In genomic region chr8:102774594-102774993, GRCm38 (mm10) we compare ENCODE assay signal across 25 mouse cellular contexts.
"Had no signal": no experiment of that assay in that cellular context is flagged by ENCODE, and none has a peak within 500 bp of the region (broad histone marks: within the 10 kb centered on the region; RNA-seq: fewer than 3 reads in every experiment).

No protein-coding gene starts in this region.

- H3K36me3 ChIP-seq: intestine, embryonic 15.5 days had no signal

- H3K27ac ChIP-seq: gastrocnemius, adult 2 months; heart, embryonic 10.5 days; hindbrain, embryonic 10.5 days; hindbrain, embryonic 12.5 days; hindbrain, embryonic 14.5 days; intestine, embryonic 15.5 days; kidney, postnatal 0 days; layer of hippocampus, adult 2 months; left cerebral cortex, adult 2 months; limb, embryonic 10.5 days; limb, embryonic 12.5 days had no signal

- H3K4me2 ChIP-seq: heart, embryonic 12.5 days; hindbrain, embryonic 12.5 days; hindbrain, embryonic 14.5 days; intestine, embryonic 15.5 days; limb, embryonic 12.5 days had no signal

- DNase-seq: gastrocnemius, adult 2 months; gastrocnemius, postnatal 10 days; gastrocnemius, postnatal 25 days; heart, adult 18-20 months; heart, postnatal 10 days; heart, postnatal 4 days; kidney, adult 18-20 months; kidney, adult 8-10 months; kidney, postnatal 14 days; kidney, postnatal 4 days had no signal

- ATAC-seq: forebrain, embryonic 16.5 days; hindbrain, embryonic 16.5 days; inflammation-experienced regulatory T-cells, adult 6 months; intestine, embryonic 15.5 days; intestine, postnatal 0 days had no signal

- H3K4me3 ChIP-seq: gastrocnemius, adult 2 months; heart, embryonic 10.5 days; heart, embryonic 12.5 days; hindbrain, embryonic 10.5 days; hindbrain, embryonic 12.5 days; intestine, embryonic 15.5 days; layer of hippocampus, adult 2 months; left cerebral cortex, adult 2 months; limb, embryonic 10.5 days; limb, embryonic 12.5 days had no signal

- H3K27me3 ChIP-seq: heart, embryonic 12.5 days; hindbrain, embryonic 12.5 days; intestine, embryonic 15.5 days; limb, embryonic 12.5 days had no signal

- H3K9me3 ChIP-seq: heart, embryonic 10.5 days; heart, embryonic 12.5 days; hindbrain, embryonic 10.5 days; hindbrain, embryonic 12.5 days; intestine, embryonic 15.5 days; limb, embryonic 10.5 days; limb, embryonic 12.5 days had no signal

- H3K4me1 ChIP-seq: heart, embryonic 10.5 days; hindbrain, embryonic 10.5 days had no signal

- H3K9ac ChIP-seq: heart, embryonic 12.5 days; hindbrain, embryonic 12.5 days; hindbrain, embryonic 14.5 days; intestine, embryonic 15.5 days; limb, embryonic 12.5 days had no signal
